Mouse (Mus musculus): ENCODE data around the gene Rxfp3.

Rxfp3 gene
- long read RNA-seq, experiment 1: 0 reads
- long read RNA-seq, experiment 2, full-length matches to known transcripts: 1 of 1 reads
- long read RNA-seq, experiment 2, partial matches to known transcripts: 0 of 1 reads
- long read RNA-seq, experiment 2, other reads (novel, unspliced or antisense): 0 of 1 reads

DNA sequence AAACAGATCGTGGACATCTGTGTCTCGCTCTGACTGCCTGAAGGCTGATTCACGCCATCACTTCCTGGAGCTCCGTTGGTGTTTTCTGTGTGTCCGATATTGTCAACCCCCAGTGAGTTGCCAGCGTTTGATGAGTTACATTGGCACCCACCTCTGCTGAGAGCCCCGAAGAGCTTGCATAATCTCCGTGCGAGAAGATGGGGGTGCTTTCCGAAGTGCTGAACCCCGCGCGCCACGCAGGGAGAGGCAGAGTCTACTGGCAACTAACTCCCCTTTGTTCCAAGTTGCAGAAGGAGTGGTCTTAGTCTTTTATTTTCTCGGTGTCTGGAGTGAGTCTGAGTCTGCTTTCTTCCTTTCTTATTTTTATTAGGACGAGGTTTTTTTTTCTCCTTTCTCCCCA lies at the start of gene Rxfp3:
Gene Rxfp3 (minus strand): TSS at position 281 of the 400 bp plus-strand sequence.
- intact Hi-C loops (cut with DNase I): loop anchor here (1.0 to 5.0 kb wide), 3 partner anchors 115 to 341 kb away; no protein-coding TSS in a partner anchor

GRCm38 (mm10) chr15:11084993-11085365 lies 47.2 kb upstream of the Rxfp3 start:
- intact Hi-C loops (cut with DNase I): no loop called here

DNA sequence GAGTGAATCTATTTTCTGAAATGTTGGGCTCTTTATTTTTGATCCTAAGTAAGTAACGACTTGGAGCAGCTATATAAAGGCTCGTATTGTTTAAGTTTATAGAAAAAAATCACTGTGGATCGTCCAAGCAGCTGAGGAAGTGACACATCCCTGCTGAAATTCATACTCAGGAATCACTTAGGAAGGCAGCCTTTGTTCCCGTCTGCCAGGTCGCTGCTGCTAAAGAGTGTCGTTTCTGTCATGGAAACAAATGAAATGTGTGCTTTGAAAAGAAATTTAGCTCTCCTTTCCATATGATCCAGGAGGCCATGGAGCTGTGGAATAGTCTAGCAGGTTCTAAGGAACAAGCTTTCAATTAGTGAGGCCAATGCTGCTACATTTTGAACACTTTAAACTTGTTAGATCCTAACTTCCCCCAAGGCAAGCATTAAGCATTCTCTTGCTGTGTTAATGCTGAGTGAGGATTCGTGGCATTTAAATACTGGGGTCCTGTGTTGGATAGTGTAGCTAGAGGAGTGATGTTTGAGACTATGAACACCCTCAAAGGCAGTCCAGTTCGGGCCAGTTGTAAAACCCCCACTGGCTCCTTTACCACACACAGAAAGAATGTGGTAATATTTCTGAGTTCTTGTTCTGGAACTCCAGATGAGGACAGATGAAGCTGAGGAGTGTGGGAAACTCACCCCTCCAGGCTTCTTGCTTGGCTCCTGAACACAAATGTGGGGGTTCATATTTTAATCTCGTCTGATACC lies 46.6 kb upstream of the Rxfp3 start:
- intact Hi-C loops (cut with DNase I): no loop called here

DNA sequence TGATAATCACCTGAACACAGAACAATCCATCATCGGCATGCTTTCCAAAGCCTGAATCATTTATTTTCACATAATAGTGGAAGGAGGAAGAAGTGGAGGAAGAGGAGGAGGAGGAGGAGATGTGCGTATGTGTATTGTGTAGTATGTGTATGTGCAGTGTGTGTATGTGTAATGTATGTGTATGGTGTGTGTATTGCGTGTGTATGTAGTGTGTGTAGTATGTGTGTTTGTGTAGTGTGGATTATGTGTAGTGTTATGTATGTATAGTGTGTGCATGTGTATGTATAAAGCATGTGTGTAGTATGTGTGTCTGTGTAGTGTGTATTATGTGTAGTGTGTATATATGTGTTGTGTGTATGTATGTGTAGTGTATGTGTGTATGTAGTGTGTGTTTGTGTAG lies 45.9 kb upstream of the Rxfp3 start:
- intact Hi-C loops (cut with DNase I): no loop called here

DNA sequence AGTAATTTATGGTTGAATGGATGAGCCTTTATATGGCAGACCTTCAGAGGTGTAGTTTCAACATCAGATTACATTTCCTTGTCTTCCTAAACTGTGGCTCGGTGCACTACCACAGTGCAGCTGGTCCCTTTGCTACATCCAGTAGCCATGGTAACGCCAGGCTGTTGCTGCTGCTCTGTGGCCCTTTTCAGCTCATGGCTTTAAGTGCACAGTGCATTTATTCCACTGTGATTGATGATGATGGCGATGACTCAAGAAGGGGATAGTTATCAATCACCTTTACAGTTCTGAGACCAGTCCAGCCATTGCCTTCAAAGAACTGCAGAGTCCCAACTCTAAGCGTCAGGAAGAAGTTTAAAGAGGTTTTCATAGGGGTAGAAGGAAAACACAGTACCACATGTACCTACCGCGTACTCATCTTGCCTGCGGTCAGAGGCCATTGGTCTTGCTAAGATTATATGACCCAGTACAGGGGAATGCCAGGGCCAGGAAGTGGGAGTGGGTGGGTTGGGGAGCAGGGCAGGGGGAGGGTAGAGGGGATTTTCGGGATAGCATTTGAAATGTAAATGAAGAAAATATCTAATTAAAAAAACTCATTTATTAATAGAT lies 45.3 kb upstream of the Rxfp3 start:
- intact Hi-C loops (cut with DNase I): no loop called here

- intact Hi-C loops (cut with DNase I): no loop called here
Observed at GRCm38 (mm10) chr15:11075726-11076361, 38.1 kb upstream of the Rxfp3 start.

GRCm38 (mm10) chr15:11067891-11068290 lies 30.1 kb upstream of the Rxfp3 start:
- intact Hi-C loops (cut with DNase I): no loop called here

- intact Hi-C loops (cut with DNase I): no loop called here
Observed at GRCm38 (mm10) chr15:11066299-11066698, 28.5 kb upstream of the Rxfp3 start.

GRCm38 (mm10) chr15:11065528-11066171 lies 27.9 kb upstream of the Rxfp3 start:
- intact Hi-C loops (cut with DNase I): no loop called here

- intact Hi-C loops (cut with DNase I): no loop called here
Observed at GRCm38 (mm10) chr15:11064558-11065411, 27.0 kb upstream of the Rxfp3 start, which contains the start of gene Adamts12. Adamts12 (plus strand) TSS chr15:11064790.

DNA sequence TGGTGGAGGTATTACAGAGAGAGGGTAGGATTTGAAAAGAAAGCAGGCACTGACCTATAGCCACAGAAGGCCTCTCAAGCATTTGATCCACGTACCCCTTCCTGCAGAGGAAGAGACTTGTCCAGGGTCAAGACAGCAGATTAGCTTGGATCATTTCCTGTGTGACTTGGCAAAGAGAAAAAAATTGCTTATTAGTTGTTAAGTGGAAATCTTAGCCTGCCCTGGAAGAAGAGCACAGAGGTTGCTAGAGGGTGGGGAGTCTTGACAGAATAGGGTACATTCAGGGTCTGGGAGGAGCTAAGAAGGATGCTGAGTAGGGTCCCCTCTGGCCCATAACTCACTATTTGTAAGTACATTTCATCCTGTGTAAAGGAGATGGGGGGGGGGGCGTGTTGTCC lies 26.4 kb upstream of the Rxfp3 start:
- intact Hi-C loops (cut with DNase I): no loop called here

DNA sequence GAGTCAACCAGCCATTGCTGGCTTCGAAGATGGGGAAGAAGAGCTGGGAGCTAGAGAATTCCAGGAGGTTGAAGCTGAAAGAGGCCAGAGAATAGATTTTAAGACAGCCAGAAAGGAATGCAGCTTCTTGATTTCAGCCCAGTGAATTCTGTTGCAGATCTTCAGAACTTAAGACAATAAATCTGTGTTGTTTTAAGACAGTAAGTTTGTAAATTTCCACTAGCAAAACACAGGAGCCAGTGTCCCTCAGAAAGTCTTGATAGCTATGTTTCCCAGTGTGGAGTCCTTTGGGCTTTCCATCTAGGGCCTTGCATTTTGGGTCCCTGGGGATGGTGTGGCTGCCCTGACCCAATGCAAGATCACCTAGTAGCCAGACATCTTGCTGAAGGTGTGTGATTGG lies 25.1 kb upstream of the Rxfp3 start:
- intact Hi-C loops (cut with DNase I): no loop called here

DNA sequence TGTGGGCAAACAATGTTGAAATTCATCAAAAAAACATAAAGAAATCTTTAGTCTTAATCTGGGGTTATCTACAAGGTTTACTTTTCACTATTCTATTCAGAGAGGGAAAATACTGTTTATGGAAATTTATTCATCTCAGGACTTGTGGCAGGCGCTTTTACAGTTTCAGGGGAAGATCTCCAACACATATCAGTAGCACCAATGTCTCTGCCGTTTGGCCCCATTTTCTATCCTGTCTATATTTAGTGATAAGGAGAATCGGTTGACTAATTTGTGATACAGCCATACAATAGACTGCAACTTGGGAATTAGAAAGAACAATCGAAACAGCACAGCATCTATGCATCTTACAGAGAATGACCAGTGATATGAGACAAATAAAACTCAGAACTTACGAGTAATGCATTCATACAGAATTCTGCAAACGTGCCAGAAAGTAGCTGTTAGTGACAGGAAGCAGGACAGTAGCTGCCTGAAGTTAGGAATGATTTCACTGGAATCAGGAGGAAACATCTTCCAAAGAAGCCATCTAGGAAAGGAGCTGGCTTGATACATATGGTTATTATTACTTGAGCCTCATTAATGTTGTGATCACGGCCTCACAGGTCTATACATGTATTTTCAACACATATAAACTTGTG lies 16.8 kb upstream of the Rxfp3 start:
- intact Hi-C loops (cut with DNase I): no loop called here

- intact Hi-C loops (cut with DNase I): no loop called here
Observed at GRCm38 (mm10) chr15:11053678-11054439, 16.1 kb upstream of the Rxfp3 start.

DNA sequence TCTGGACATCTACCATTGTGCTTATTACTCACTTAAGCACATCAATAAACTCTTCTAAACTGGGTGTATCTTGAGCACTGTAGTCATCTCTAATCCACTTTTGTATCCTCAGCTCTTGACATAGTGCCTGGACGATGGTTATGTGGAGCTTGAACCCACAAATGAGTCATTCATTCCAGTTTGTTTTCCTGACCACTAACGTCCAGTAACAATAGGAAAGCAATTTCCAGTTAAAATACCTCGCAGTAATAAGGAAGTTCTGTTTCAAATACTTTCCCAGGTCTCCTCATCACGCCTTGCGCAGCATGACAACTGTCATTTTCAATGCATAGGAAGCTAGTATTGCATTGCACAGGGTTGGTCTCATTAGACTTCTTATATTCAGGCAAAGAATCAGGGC lies 5.0 kb upstream of the Rxfp3 start:
- intact Hi-C loops (cut with DNase I): no loop called here

GRCm38 (mm10) chr15:11041229-11041628 lies 3.4 kb upstream of the Rxfp3 start:
- intact Hi-C loops (cut with DNase I): no loop called here

DNA sequence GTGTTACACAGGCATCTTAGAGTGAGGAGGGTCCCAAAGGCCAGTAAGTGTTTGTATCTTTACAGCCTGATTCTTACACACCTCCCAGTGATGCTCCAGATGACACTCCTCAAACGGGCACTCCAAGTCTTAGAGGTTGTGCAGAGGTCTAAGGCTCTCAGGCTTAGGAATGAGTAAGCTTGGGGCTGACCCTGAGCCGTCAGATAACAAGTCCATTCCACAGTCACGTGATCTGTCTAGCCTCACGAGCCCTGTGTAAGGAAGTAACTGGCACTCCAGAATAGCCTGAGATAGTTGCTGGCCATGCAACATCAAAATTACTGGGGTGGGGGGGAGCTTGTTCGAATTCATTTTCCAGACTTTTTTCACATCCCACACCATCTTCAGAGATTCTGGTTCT lies 2.3 kb upstream of the Rxfp3 start:
- intact Hi-C loops (cut with DNase I): no loop called here

DNA sequence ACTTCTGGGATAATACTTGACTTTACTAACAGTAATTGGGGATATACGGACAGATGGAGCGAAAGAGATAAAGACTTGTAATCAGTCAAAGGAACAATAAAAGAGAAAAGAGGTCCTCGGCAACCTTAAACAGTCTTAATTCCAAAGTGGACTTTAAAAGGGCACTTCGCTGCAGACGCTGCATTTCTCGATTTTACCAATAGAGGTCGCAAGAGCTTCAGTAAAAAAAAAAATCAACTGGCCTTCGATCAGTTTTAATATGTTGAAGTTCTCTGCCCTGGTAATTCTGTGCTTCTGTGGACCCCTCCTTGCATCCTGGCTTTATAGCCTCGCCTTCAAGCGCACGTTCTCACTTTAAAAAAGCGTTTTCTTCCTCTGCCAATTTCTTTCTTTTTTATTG lies 685 bp upstream of the Rxfp3 start:
- intact Hi-C loops (cut with DNase I): loop anchor here (1.0 to 5.0 kb wide), 3 partner anchors 116 to 340 kb away; no protein-coding TSS in a partner anchor

DNA sequence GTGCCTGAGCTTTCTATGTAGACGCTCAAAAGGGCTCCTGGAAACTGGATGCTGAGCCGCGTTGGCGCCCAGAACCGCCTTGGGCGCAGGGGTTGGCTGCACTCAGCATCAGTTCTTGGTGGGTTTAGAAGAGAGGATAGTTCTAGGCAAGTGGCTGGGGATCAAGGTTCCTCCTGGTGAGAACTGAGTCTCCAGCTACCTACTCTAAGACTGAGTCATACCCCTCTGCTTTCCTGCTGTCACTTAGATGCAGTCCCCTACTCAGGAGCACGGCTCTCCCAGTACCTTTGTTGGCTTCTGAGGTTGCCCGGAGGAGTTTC lies 455 bp downstream of the Rxfp3 start:
- intact Hi-C loops (cut with DNase I): loop anchor here (5.0 kb wide), 1 partner anchor 115 kb away; no protein-coding TSS in a partner anchor
